Mouse (Mus musculus): ENCODE data around the gene Dmap1. TPM values are rescaled to one million over a fixed set of nuclear protein-coding genes. Genes with fewer than 3 reads are reported as not detected.

The Dmap1 gene
- polyA plus RNA-seq, 1 experiment from 2014 or later: 58.0 TPM

DNA sequence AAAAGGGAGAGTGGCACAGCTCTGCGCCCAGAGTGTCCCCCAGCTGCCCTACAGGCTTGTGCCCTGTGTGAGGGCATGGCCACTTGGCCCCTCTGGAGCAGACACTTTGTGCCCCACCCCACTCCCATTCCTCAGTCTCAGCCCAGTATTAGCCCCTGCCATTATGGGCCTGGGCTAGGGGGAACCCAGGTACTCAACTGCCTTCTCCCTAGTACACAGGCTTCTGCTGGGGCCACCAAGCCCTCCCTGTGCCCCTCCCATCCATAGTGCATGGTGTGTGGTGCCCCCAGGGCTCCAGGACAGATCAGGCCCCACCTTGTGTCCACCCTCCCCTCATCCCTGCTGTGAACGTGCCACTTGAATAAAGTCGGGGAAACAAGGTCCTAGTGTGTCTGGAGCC is 8.2 kb downstream of the Dmap1 start:
- Histone ChIP-seq H3K4me1 (no peaks in the 10 kb centered on the region), H3K4me2 (no peak overlapping the region), H3K4me3 (no peak overlapping the region), H3K36me3 (peaks cover 65% of the 10 kb centered on the region), H3K27me3 (no peaks in the 10 kb centered on the region), H3K9ac (no peak overlapping the region), H3K27ac (no peak overlapping the region), H3K9me3 (no peaks in the 10 kb centered on the region)
- WGBS: 84% methylated on average over 3 of the region's 3 CpGs
- ATAC-seq (ENCODE audit: insufficient number of reproducible peaks, low FRiP score, low TSS enrichment, low read depth): peak; percentile 53; the same call in 1 of the 2 replicates

DNA sequence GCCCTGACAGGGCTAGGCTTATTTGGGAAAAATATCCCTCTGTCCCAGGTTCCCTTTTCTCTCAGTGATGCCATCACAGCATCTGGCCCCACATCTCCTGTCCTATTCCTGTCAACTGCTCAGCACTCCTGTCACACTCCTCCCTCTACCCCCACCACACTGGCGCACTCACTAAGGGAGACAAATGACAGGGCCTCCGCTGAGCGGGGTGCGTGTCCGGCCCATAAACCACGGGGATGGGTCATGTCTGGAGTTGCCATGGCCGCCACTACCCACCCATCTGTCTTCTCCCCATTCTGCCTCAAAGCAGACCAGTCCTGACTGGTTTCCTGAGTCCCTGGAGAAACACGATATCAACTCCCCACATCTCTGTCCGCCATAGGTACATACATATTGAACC is 10.0 kb downstream of the Dmap1 start:
- Histone ChIP-seq H3K4me3 (no peak overlapping the region), H3K27me3 (no peaks in the 10 kb centered on the region), H3K9me3 (no peaks in the 10 kb centered on the region), H3K27ac (no peak overlapping the region), H3K9ac (no peak overlapping the region), H3K4me1 (no peaks in the 10 kb centered on the region), H3K36me3 (peaks cover 47% of the 10 kb centered on the region), H3K4me2 (no peak overlapping the region)
- ATAC-seq (ENCODE audit: insufficient number of reproducible peaks, low FRiP score, low TSS enrichment, low read depth): no peak
- 75% methylated on average over 9 of the region's 9 CpGs for WGBS

DNA sequence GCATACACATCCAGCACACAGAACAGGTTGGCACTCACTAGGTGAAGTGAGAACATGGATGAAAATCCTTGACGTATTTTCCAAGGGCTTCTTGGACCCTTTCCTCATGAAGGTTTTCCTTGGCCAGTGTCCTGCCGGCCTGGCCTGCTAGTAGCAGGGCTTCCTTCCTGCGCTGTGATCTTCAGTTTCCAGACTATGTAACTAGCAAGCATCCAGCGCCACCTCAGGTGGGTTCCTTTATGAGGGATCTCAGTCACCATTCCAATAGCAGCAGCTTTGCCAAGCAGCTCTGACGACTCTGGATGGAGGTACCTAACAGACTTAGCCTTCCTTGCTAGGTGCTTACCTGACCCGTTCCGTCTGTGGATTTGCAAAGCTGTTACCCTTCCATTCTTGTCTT is 12.2 kb downstream of the Dmap1 start:
- H3K4me3 ChIP-seq: no peak overlapping the region
- no peak overlapping the region for H3K4me2 ChIP-seq
- H3K36me3 ChIP-seq: peaks cover 26% of the 10 kb centered on the region
- H3K9ac ChIP-seq: no peak overlapping the region
- no peak for ATAC-seq (ENCODE audit: insufficient number of reproducible peaks, low FRiP score, low TSS enrichment, low read depth)
- WGBS: 71% methylated on average over 7 of the region's 7 CpGs
- H3K4me1 ChIP-seq: peaks cover 5% of the 10 kb centered on the region; the same call in 1 of the 2 replicates
- H3K9me3 ChIP-seq: no peaks in the 10 kb centered on the region
- H3K27me3 ChIP-seq: no peaks in the 10 kb centered on the region
- no peak overlapping the region for H3K27ac ChIP-seq

DNA sequence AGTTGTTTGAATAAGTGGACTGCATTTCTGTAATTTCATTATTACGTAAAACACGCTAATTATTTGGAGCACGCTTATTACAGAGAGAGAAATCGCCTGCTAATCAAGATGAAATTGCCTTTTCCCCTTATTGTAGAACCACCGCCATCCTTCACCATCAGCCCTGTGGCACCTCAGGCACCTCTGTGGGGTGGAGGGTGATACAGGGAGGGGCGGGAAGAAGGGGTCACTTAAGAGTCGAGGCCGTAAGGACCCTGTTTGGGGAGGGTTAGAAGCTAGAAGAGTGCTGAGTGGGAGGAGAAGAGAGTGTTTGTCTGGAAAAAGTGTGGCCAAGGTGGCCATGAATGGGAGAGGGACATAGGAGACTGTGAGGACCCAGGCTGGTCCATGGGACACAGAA is 16.0 kb downstream of the Dmap1 start:
- Histone ChIP-seq H3K4me2 (no peak overlapping the region), H3K4me1 (peaks cover 5% of the 10 kb centered on the region; the same call in 1 of the 2 replicates), H3K4me3 (no peak overlapping the region), H3K9ac (no peak overlapping the region), H3K27me3 (no peaks in the 10 kb centered on the region), H3K9me3 (no peaks in the 10 kb centered on the region), H3K27ac (no peak overlapping the region), H3K36me3 (peaks cover 10% of the 10 kb centered on the region)
- ATAC-seq (ENCODE audit: insufficient number of reproducible peaks, low FRiP score, low TSS enrichment, low read depth): no peak
- 59% methylated on average over 8 of the region's 8 CpGs for WGBS

DNA sequence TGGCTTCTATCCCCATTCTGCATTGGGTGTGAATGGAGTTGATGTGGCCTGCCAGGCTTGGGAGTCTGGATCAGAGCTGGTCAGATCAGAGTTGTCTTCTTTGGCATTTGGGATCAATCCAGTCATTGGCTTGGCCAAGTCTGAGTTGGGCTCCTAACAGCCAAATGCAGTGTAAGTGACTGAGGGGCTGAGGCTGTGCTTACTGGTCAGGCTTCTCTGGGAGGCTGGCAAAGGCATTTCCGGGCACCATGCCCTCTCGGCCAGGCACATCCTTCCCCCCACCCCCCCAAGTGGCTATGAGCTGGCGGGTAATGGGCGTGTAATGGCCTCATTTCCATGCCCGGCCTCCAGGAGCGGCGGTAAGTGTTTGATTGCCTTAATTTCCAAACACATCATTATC is 16.5 kb downstream of the Dmap1 start:
- peaks cover 5% of the 10 kb centered on the region; the same call in 1 of the 2 replicates for H3K4me1 ChIP-seq
- H3K9ac ChIP-seq: no peak overlapping the region
- WGBS: 56% methylated on average over 7 of the region's 7 CpGs
- no peak overlapping the region for H3K4me2 ChIP-seq
- peaks cover 14% of the 10 kb centered on the region for H3K36me3 ChIP-seq
- no peak for ATAC-seq (ENCODE audit: insufficient number of reproducible peaks, low FRiP score, low TSS enrichment, low read depth)
- H3K4me3 ChIP-seq: no peak overlapping the region
- H3K9me3 ChIP-seq: no peaks in the 10 kb centered on the region
- no peaks in the 10 kb centered on the region for H3K27me3 ChIP-seq
- H3K27ac ChIP-seq: no peak overlapping the region

DNA sequence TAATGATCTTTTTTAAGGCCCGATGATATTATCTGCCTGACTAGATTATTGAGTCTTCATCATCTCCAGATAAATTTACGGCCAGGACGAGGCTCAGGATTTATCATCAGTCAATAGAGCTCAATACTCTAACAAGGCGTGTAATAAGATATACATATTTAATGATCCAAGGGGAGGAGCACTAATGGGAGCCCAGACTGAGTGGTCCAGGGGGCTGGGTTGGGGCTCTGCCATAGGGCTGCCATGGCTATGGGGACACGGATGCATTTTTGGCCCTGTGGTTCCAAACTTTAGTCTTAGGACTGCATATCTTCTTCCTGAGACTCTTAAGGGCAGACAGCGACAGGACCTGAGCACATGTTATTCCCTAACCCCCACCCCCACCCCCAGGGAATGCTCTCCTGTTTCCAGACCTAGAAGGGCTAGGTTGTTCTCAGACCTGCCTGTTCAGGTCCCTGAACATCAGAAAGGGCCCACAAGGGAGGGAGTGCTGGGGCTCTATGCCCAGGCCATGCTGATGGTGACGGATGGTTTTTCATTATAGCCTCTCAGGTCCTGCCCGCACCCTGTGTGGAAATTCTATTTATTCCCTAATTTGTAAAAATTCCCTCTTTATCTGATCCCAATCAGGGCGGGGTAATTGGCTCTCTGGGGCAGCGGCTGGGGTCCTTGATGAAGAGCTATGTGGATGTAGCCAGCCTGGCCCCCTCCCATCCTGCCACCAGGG is 17.5 kb downstream of the Dmap1 start:
- H3K9me3 ChIP-seq: no peaks in the 10 kb centered on the region
- peaks cover 18% of the 10 kb centered on the region for H3K36me3 ChIP-seq
- ATAC-seq (ENCODE audit: insufficient number of reproducible peaks, low FRiP score, low TSS enrichment, low read depth): no peak
- H3K27me3 ChIP-seq: no peaks in the 10 kb centered on the region
- WGBS: 83% methylated on average over 10 of the region's 10 CpGs
- H3K4me3 ChIP-seq: no peak overlapping the region
- peaks cover 8% of the 10 kb centered on the region; the same call in 1 of the 2 replicates for H3K4me1 ChIP-seq
- no peak overlapping the region for H3K9ac ChIP-seq
- no peak overlapping the region for H3K4me2 ChIP-seq
- H3K27ac ChIP-seq: no peak overlapping the region

DNA sequence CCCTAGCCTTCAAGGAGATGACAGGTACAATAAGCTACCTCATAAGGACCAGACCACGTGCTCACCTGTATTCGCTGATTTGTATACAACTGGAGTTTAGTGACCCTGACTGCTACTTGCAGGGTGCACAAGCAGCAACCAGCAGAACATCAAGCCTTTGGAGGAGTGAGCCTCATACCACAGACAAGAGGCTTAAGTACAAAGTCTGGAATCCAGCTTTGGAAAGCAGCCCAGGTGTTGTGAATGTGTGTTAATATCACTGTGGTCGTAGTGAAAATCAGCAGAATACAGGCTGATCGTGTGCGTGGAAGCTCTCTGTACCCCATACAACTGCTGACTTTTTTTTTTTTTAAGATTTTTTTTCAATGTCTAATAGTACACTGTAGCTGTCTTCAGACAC is 22.1 kb downstream of the Dmap1 start:
- ATAC-seq (ENCODE audit: insufficient number of reproducible peaks, low FRiP score, low TSS enrichment, low read depth): no peak
- no peak overlapping the region for H3K9ac ChIP-seq
- no peak overlapping the region for H3K27ac ChIP-seq
- peaks cover 18% of the 10 kb centered on the region for H3K36me3 ChIP-seq
- H3K4me3 ChIP-seq: no peak overlapping the region
- peaks cover 45% of the 10 kb centered on the region for H3K4me1 ChIP-seq
- H3K9me3 ChIP-seq: no peaks in the 10 kb centered on the region
- no peak overlapping the region for H3K4me2 ChIP-seq
- WGBS: 53% methylated on average over 5 of the region's 5 CpGs
- H3K27me3 ChIP-seq: no peaks in the 10 kb centered on the region

DNA sequence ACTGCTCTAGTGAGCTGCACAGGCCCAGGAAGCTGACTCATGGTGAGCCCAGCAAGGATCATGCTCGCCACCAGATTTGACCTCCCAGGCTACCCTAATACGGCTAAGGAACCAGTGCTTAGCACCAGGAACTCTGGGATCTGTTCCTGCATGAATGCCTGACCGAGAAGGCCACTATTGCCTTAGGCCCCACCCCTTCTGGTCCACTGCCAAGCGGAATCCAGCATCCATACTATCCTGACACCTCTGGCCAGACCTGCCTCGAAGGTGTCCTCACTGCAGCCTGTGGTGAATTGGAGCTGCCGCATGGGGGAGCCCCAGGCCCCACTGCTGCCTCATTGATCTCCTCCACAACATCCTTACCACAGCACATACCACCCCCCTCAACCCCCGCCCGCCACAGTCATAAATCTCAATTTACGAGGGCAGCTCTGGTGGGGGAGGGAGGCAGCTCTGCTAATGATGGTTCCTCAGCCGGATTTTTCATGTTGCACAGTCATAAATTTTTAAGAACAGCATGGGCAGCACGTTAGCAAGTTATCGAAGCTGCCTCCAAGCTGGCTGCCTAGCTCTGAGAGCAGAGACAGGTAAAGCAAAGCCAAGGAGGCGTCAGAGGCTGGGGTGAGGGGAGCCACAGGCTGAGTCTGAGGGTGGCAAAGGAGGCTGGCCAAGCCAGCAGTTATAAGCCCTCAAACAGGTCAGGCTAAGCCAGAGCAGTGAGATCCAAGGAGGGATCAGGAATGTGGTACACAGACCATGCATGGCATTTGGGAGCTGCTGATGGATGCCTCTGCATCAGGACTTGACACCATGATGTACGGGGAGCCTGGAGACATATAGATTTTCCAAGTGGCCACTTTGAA is 23.3 kb downstream of the Dmap1 start:
- no peak overlapping the region for H3K4me3 ChIP-seq
- no peak overlapping the region for H3K9ac ChIP-seq
- 13% methylated on average over 14 of the region's 14 CpGs for WGBS
- peaks cover 57% of the 10 kb centered on the region for H3K4me1 ChIP-seq
- no peaks in the 10 kb centered on the region for H3K27me3 ChIP-seq
- ATAC-seq (ENCODE audit: insufficient number of reproducible peaks, low FRiP score, low TSS enrichment, low read depth): peak; percentile 50
- H3K9me3 ChIP-seq: no peaks in the 10 kb centered on the region
- peaks cover 18% of the 10 kb centered on the region for H3K36me3 ChIP-seq
- peak overlapping the region; percentile 76 for H3K27ac ChIP-seq
- no peak overlapping the region for H3K4me2 ChIP-seq

DNA sequence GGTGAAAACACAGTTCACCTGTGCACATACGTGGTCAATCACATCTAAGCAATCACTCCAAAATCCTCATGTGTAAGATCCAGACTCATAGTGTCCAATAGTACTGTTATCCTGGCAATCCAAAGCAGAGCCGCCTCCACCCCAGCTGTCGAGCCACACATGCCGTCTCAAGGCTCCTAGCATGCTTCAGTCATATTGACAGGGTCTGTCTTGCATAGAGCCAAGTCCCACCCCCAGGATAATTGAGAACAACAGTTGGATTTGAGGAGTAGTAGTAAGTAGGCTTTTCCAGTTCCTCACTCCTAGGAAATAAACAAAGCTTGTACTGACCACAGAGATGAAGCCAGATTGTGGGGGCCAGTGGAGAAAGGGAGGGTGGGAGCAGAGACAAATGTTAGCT is 24.4 kb downstream of the Dmap1 start:
- H3K27me3 ChIP-seq: no peaks in the 10 kb centered on the region
- peaks cover 57% of the 10 kb centered on the region for H3K4me1 ChIP-seq
- no peak overlapping the region for H3K9ac ChIP-seq
- WGBS: 36% methylated on average over 4 of the region's 4 CpGs
- no peaks in the 10 kb centered on the region for H3K9me3 ChIP-seq
- H3K4me2 ChIP-seq: no peak overlapping the region
- H3K27ac ChIP-seq: peak overlapping the region; percentile 35
- H3K4me3 ChIP-seq: no peak overlapping the region
- peaks cover 18% of the 10 kb centered on the region for H3K36me3 ChIP-seq
- no peak for ATAC-seq (ENCODE audit: insufficient number of reproducible peaks, low FRiP score, low TSS enrichment, low read depth)

DNA sequence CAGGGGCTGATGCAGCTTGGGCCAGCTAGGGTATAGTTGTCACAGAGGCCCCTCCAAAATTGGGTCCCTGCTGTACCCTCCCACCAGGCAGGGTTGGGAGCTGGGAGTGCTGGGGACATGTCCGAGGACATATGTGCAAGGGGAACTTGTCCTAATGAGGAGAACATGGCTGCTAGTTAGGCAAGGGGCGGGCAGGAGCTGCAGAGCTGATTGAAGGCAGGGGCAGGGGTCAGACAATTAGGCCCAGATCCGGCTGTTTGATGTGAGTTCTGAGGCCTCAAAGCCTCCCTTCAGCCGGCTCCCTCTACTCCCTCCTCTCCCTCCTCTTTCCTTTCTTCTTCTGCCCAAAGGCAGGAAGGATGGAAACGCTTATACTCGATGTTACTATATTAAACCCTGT is 25.1 kb downstream of the Dmap1 start:
- H3K4me3 ChIP-seq: no peak overlapping the region
- no peak for ATAC-seq (ENCODE audit: insufficient number of reproducible peaks, low FRiP score, low TSS enrichment, low read depth)

DNA sequence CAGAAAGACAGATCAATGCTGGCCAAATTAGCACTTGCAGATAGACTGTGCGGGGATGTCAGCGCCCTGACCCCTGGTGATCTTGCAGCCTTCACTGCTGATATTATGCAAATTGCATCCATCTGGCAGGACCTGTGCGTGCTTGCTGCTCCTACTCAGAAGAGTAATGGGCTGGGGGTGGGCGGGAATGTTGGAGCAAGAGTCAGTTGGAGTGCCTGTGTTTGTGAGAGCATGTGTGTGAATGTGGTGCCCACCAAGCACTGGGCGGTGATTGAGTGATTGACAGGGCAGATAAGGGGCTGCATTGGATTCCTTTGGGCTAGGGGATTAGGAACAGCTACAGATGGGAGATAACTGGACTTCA is 26.6 kb downstream of the Dmap1 start:
- no peak overlapping the region for H3K9ac ChIP-seq
- H3K27ac ChIP-seq: no peak overlapping the region
- H3K4me1 ChIP-seq: peaks cover 62% of the 10 kb centered on the region
- H3K4me3 ChIP-seq: no peak overlapping the region
- H3K36me3 ChIP-seq: peaks cover 8% of the 10 kb centered on the region
- H3K9me3 ChIP-seq: no peaks in the 10 kb centered on the region
- WGBS: 39% methylated on average over 5 of the region's 5 CpGs
- H3K27me3 ChIP-seq: no peaks in the 10 kb centered on the region
- H3K4me2 ChIP-seq: no peak overlapping the region
- ATAC-seq (ENCODE audit: insufficient number of reproducible peaks, low FRiP score, low TSS enrichment, low read depth): no peak

More for the DNA sequence above, 25.1 kb downstream of the Dmap1 start:
- no peak overlapping the region for H3K4me2 ChIP-seq
- peak overlapping the region; percentile 35 for H3K27ac ChIP-seq
- no peaks in the 10 kb centered on the region for H3K27me3 ChIP-seq
- WGBS: 34% methylated on average over 6 of the region's 6 CpGs
- H3K36me3 ChIP-seq: peaks cover 16% of the 10 kb centered on the region
- H3K4me1 ChIP-seq: peaks cover 57% of the 10 kb centered on the region
- H3K9me3 ChIP-seq: no peaks in the 10 kb centered on the region
- H3K9ac ChIP-seq: no peak overlapping the region

Measured in limb, embryonic 15.5 days (tissue).